Mouse (Mus musculus) spleen, adult 2 months (tissue): ENCODE measurements around the gene Lmod3.

Experiments
- CTCF ChIP-seq: fragments of 200-500 bp; IDR thresholded peaks from 2 replicates; pipeline ENCODE4 v1.5.1; 2011; ENCODE audit warnings: mild to moderate bottlenecking, inconsistent platforms; ENCODE audit not compliant: insufficient read depth, insufficient read length, insufficient replicate concordance; ENCODE audit errors: extremely low read depth
- POLR2A ChIP-seq: fragments of 200-500 bp; IDR thresholded peaks from 2 replicates; pipeline ENCODE4 v1.6.1; 2011; ENCODE audit warnings: low read depth, low read length, inconsistent platforms

DNA sequence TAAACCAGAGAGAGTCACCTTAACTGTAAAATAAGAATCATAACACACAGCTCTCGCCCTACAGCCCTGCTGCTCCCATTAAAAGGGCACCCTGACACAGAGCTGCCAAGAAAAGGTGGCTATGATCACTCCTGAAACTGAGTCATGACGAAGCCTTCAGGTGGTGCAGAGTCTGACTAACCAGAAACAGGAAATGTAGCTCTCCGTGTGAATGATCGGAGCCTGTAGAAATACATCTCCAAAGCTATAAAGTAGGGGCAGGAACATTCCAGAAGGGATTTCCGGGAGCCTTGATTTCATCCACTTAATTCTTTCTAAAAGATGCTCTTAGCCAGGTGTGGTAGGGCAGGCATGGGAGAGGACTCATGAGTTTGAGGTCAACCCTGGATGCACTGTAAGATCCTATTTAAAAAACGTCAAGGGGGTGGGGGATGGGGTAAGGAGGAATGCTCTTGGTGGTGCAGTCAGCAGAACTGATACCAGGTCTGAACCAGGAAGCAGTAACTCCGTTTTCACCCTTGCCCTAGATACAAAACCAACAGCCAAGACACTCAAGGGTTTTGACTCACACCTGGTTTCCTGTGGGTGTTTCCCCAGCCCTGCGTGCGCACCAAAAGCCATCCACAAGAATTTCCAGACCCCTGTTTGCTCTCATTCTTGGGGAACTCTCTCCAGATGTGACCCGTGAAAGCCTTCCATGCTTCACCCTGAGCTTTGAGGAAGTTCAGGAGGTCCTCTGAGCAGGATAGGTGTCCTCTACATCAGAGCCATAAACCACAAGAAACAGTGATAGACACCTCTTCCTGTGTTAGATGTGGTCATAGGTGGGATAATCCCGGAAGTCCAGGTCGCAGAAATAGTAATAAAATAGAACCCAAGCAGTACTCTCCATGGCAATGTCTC, 41.4 kb upstream of the Lmod3 start:
- no peak for TF ChIP-seq POLR2A
- TF ChIP-seq CTCF: no peak
